8 mouse cellular contexts compared by ENCODE assay signal in genomic region chr13:109229618-109230334, GRCm38 (mm10).
DNase-seq lines count a peak whose midpoint lies in the region; ATAC-seq and TF ChIP-seq lines count a peak whose summit lies in the region.

No protein-coding gene starts in this region.

- TF ChIP-seq CTCF in bone marrow, adult 2 months (IDR thresholded peaks at IDR 0.05; ENCODE audit: control insufficient read depth, insufficient read depth, low read length), result no peak

- no peak; the same call in 1 of the 2 replicates for ATAC-seq in kidney, embryonic 14.5 days (ENCODE audit: low FRiP score, low TSS enrichment)
- ATAC-seq in heart, embryonic 16.5 days (replicated peaks; ENCODE audit: extremely low read depth, insufficient read depth, low FRiP score), result peak; percentile 10; the same call in 1 of the 2 replicates
- peak; percentile 52; the same call in 1 of the 2 replicates for ATAC-seq in lung, embryonic 15.5 days (ENCODE audit: borderline replicate concordance, extremely low read depth, low FRiP score, low TSS enrichment)
- peak; percentile 83 for ATAC-seq in stomach, embryonic 16.5 days (ENCODE audit: insufficient read depth, low FRiP score)

- 54% methylated on average over 17 of the region's 17 CpGs for WGBS in kidney, embryonic 14.5 days
- 2% methylated on average over 17 of the region's 17 CpGs for WGBS in bone marrow, adult 2 months
- WGBS in heart, embryonic 16.5 days, result 32% methylated on average over 17 of the region's 17 CpGs
- 15% methylated on average over 17 of the region's 17 CpGs for WGBS in lung, embryonic 15.5 days
- 26% methylated on average over 17 of the region's 17 CpGs for WGBS in stomach, embryonic 16.5 days

- H3K4me1 ChIP-seq in kidney, embryonic 14.5 days (ENCODE audit: control insufficient read depth, insufficient read depth, low read length), result peaks cover 8% of the 10 kb centered on the region; the same call in 1 of the 2 replicates
- peaks cover 2% of the 10 kb centered on the region for H3K4me1 ChIP-seq in bone marrow, adult 2 months (ENCODE audit: control insufficient read depth, insufficient read depth, low read length)
- H3K4me1 ChIP-seq in heart, embryonic 16.5 days (ENCODE audit: control insufficient read depth, insufficient read depth, low read length), result peaks cover 12% of the 10 kb centered on the region; the same call in 1 of the 2 replicates
- peaks cover 16% of the 10 kb centered on the region for H3K4me1 ChIP-seq in lung, embryonic 15.5 days
- H3K4me1 ChIP-seq in stomach, embryonic 16.5 days (ENCODE audit: control insufficient read depth, insufficient read depth, low read length), result peaks cover 26% of the 10 kb centered on the region

- peak overlapping the region; percentile 42 for H3K4me2 ChIP-seq in kidney, embryonic 14.5 days (replicated peaks; ENCODE audit: low read depth, low read length)
- H3K4me2 ChIP-seq in heart, embryonic 16.5 days (ENCODE audit: low read depth, low read length), result peak overlapping the region; percentile 78
- H3K4me2 ChIP-seq in lung, embryonic 15.5 days, result peak overlapping the region; percentile 58
- peak overlapping the region; percentile 81 for H3K4me2 ChIP-seq in stomach, embryonic 16.5 days (ENCODE audit: low read depth, low read length)

- intact Hi-C loops in left cerebral cortex, postnatal 14 days (cut with DNase I), result loop anchor here (2.0 to 5.0 kb wide), 4 partner anchors 213 to 673 kb away; no protein-coding TSS in a partner anchor

- H3K9ac ChIP-seq in kidney, embryonic 14.5 days (ENCODE audit: low read depth, low read length), result no peak overlapping the region
- H3K9ac ChIP-seq in heart, embryonic 16.5 days (ENCODE audit: low read length), result peak overlapping the region; percentile 54
- no peak overlapping the region for H3K9ac ChIP-seq in lung, embryonic 15.5 days
- H3K9ac ChIP-seq in stomach, embryonic 16.5 days (ENCODE audit: low read length), result peak overlapping the region; percentile 56

- no peaks in the 10 kb centered on the region for H3K27me3 ChIP-seq in kidney, embryonic 14.5 days (ENCODE audit: control insufficient read depth, insufficient read depth, low read length)
- H3K27me3 ChIP-seq in heart, embryonic 16.5 days (ENCODE audit: control insufficient read depth, insufficient read depth, low read length), result no peaks in the 10 kb centered on the region
- H3K27me3 ChIP-seq in lung, embryonic 15.5 days, result no peaks in the 10 kb centered on the region
- no peaks in the 10 kb centered on the region for H3K27me3 ChIP-seq in stomach, embryonic 16.5 days (ENCODE audit: control insufficient read depth, insufficient read depth, low read length)

- H3K9me3 ChIP-seq in kidney, embryonic 14.5 days (ENCODE audit: control insufficient read depth, low read length), result no peaks in the 10 kb centered on the region
- H3K9me3 ChIP-seq in heart, embryonic 16.5 days (replicated peaks; ENCODE audit: control insufficient read depth, low read length), result no peaks in the 10 kb centered on the region
- no peaks in the 10 kb centered on the region for H3K9me3 ChIP-seq in lung, embryonic 15.5 days
- H3K9me3 ChIP-seq in stomach, embryonic 16.5 days (replicated peaks; ENCODE audit: control insufficient read depth, low read length), result no peaks in the 10 kb centered on the region

- no peak for DNase-seq in kidney, adult 8-10 months
- no peak for DNase-seq in left cerebral cortex, postnatal 14 days (ENCODE audit: low spot score in 2 of 2)
- no peak for DNase-seq in thymus, postnatal 10 days (ENCODE audit: low spot score in 2 of 2)

- peak overlapping the region; percentile 22; the same call in 1 of the 2 replicates for H3K4me3 ChIP-seq in kidney, embryonic 14.5 days (ENCODE audit: low read length)
- peak overlapping the region; percentile 61 for H3K4me3 ChIP-seq in bone marrow, adult 2 months (replicated peaks; ENCODE audit: control insufficient read depth, low read depth, low read length)
- peak overlapping the region; percentile 48 for H3K4me3 ChIP-seq in heart, embryonic 16.5 days (ENCODE audit: low read length)
- peak overlapping the region; percentile 29 for H3K4me3 ChIP-seq in lung, embryonic 15.5 days
- peak overlapping the region; percentile 40 for H3K4me3 ChIP-seq in stomach, embryonic 16.5 days (replicated peaks; ENCODE audit: low read length)

- H3K36me3 ChIP-seq in kidney, embryonic 14.5 days (ENCODE audit: control insufficient read depth, insufficient read depth, low read length), result no peaks in the 10 kb centered on the region
- no peaks in the 10 kb centered on the region for H3K36me3 ChIP-seq in heart, embryonic 16.5 days (ENCODE audit: control insufficient read depth, insufficient read depth)
- H3K36me3 ChIP-seq in lung, embryonic 15.5 days, result no peaks in the 10 kb centered on the region
- H3K36me3 ChIP-seq in stomach, embryonic 16.5 days (ENCODE audit: control insufficient read depth, insufficient read depth, low read length), result no peaks in the 10 kb centered on the region

- no peak overlapping the region for H3K27ac ChIP-seq in kidney, embryonic 14.5 days (ENCODE audit: low read depth, low read length)
- H3K27ac ChIP-seq in bone marrow, adult 2 months (ENCODE audit: control insufficient read depth, insufficient read depth, low read depth, low read length, poor library complexity), result no peak overlapping the region; the same call in 1 of the 2 replicates
- H3K27ac ChIP-seq in heart, embryonic 16.5 days (ENCODE audit: low read length), result peak overlapping the region; percentile 46
- peak overlapping the region; percentile 5; the same call in 1 of the 2 replicates for H3K27ac ChIP-seq in lung, embryonic 15.5 days
- peak overlapping the region; percentile 64 for H3K27ac ChIP-seq in stomach, embryonic 16.5 days (ENCODE audit: low read length)

- TF ChIP-seq POLR2A in bone marrow, adult 2 months (IDR thresholded peaks at IDR 0.05; ENCODE audit: borderline replicate concordance, control insufficient read depth, low read depth, low read length), result no peak

Comparison
In these comparisons a context has a peak if more than half of its experiments do, and no peak if none do; other contexts are left out.
1. H3K27ac ChIP-seq: peak in heart, embryonic 16.5 days (single experiment), lung, embryonic 15.5 days (single experiment) and stomach, embryonic 16.5 days (single experiment); none in kidney, embryonic 14.5 days (single experiment) and bone marrow, adult 2 months (single experiment).
2. H3K9ac ChIP-seq: peak in heart, embryonic 16.5 days (single experiment) and stomach, embryonic 16.5 days (single experiment); none in kidney, embryonic 14.5 days (single experiment) and lung, embryonic 15.5 days (single experiment).
3. Peak in every context shown above with its lines, with median percentiles within 50 percentile points of each other: H3K4me2 ChIP-seq and H3K4me3 ChIP-seq.